12 mouse cellular contexts compared by ENCODE assay signal in genomic region chr19:28192248-28192647, GRCm38 (mm10).
"Had no signal": no experiment of that assay in that cellular context is flagged by ENCODE, and none has a peak within 500 bp of the region (broad histone marks: within the 10 kb centered on the region; RNA-seq: fewer than 3 reads in every experiment).

No protein-coding gene starts in this region.

- ATAC-seq: inflammation-experienced regulatory T-cells, adult 6 months had no signal

- H3K9ac ChIP-seq: limb, embryonic 13.5 days; lung, embryonic 14.5 days; neural tube, embryonic 15.5 days had no signal

- H3K4me2 ChIP-seq: limb, embryonic 13.5 days; liver, embryonic 11.5 days; lung, embryonic 14.5 days; midbrain, embryonic 11.5 days; neural tube, embryonic 15.5 days had no signal

- H3K9me3 ChIP-seq: limb, embryonic 13.5 days had no signal

- H3K27ac ChIP-seq: limb, embryonic 13.5 days; neural tube, embryonic 15.5 days had no signal

- H3K27me3 ChIP-seq: limb, embryonic 13.5 days; neural tube, embryonic 15.5 days had no signal

- H3K4me3 ChIP-seq: limb, embryonic 13.5 days; myocyte; neural tube, embryonic 15.5 days had no signal

- H3K36me3 ChIP-seq: limb, embryonic 13.5 days; neural tube, embryonic 15.5 days had no signal

- DNase-seq: left cerebral cortex, postnatal 4 days; lung, postnatal 10 days; right cerebral cortex, adult 18-20 months; thymus, adult 2 months; thymus, postnatal 25 days had no signal
